Mouse (Mus musculus) common myeloid progenitor, adult 5-6 weeks (primary cell): ENCODE data around the gene Agpat1. TPM values are rescaled to one million over a fixed set of nuclear protein-coding genes. Genes with fewer than 3 reads are reported as not detected.

Source experiments
- total RNA-seq: library from RNA; stranded (forward); fragments of 200-1000, 187-1606 nt; gene quantifications from 2 replicates; pipeline ENCODE4 v1.2.3, GENCODE M21; 2017

The Agpat1 gene
- total RNA-seq, 1 experiment from 2014 or later = 17.8 TPM

Other genes with a start within 250 kb of the Agpat1 start
- gene Btnl2, start 249.4 kb upstream of the Agpat1 start, total RNA-seq = not detected in 2 replicates
- not detected in 2 replicates for gene Btnl1, start 227.1 kb upstream of the Agpat1 start, total RNA-seq
- gene BC051142, start 205.4 kb upstream of the Agpat1 start, total RNA-seq = 4.2 and 6.4 TPM in 2 replicates
- not detected in 2 replicates for gene Btnl4, start 126.9 kb upstream of the Agpat1 start, total RNA-seq
- not detected in 2 replicates for gene Btnl6, start 86.9 kb upstream of the Agpat1 start, total RNA-seq
- gene Notch4, start 40.0 kb upstream of the Agpat1 start, total RNA-seq = 1.5 TPM in 1 of 2 replicates, not detected in the other
- 11.3 and 22.4 TPM in 2 replicates for gene Gpsm3, start 14.5 kb upstream of the Agpat1 start, total RNA-seq
- gene Pbx2, start 13.0 kb upstream of the Agpat1 start, total RNA-seq = 22.5 and 29.4 TPM in 2 replicates
- 0.73 and 1.4 TPM in 2 replicates for gene Ager, start 6.4 kb upstream of the Agpat1 start, total RNA-seq
- gene Rnf5, start 572 bp upstream of the Agpat1 start, total RNA-seq = 13.2 and 14.4 TPM in 2 replicates
- 1.6 and 2.4 TPM in 2 replicates for gene Egfl8, start 11.7 kb downstream of the Agpat1 start, total RNA-seq
- gene Ppt2, start 24.2 kb downstream of the Agpat1 start, total RNA-seq = 17.4 and 21.2 TPM in 2 replicates
- gene Prrt1, start 25.3 kb downstream of the Agpat1 start, total RNA-seq = not detected in 2 replicates
- 20.6 and 31.6 TPM in 2 replicates for gene Fkbpl, start 40.5 kb downstream of the Agpat1 start, total RNA-seq
- 19.9 and 25.1 TPM in 2 replicates for gene Atf6b, start 42.9 kb downstream of the Agpat1 start, total RNA-seq
- not detected in 2 replicates for gene Tnxb, start 66.3 kb downstream of the Agpat1 start, total RNA-seq
- 0.18 TPM in 1 of 2 replicates, not detected in the other for gene C4b, start 139.6 kb downstream of the Agpat1 start, total RNA-seq
- gene Cyp21a1, start 200.3 kb downstream of the Agpat1 start, total RNA-seq = not detected in 2 replicates
- gene Stk19, start 232.7 kb downstream of the Agpat1 start, total RNA-seq = 10.0 and 32.9 TPM in 2 replicates
- gene Dxo, start 232.8 kb downstream of the Agpat1 start, total RNA-seq = 21.2 and 27.9 TPM in 2 replicates
- gene Skiv2l, start 245.9 kb downstream of the Agpat1 start, total RNA-seq = 28.9 and 33.8 TPM in 2 replicates
- 39.6 and 41.9 TPM in 2 replicates for gene Nelfe, start 246.1 kb downstream of the Agpat1 start, total RNA-seq